Mouse (Mus musculus) cerebellum, adult 2 months (tissue): ENCODE measurements around the gene Wdr20. TPM values are rescaled to one million over a fixed set of nuclear protein-coding genes. Genes with fewer than 3 reads are reported as not detected.
"Not testable (repeated sequence)": the region's sequence is repeated elsewhere in the genome, so short reads cannot be mapped to it uniquely, and the experiment has no call there.

Experiments used
- DNase-seq, 2 experiments: peaks; one replicate each; pipeline ENCODE4 v3.0.0; 2021
- H3K27ac ChIP-seq: fragments of 200-500 bp; 2 replicates; pipeline ENCODE4 v1.5.1; 2012; ENCODE audit warnings: low read length, control low read depth, inconsistent platforms; ENCODE audit not compliant: insufficient read depth
- H3K27me3 ChIP-seq: fragments of 200-500 bp; 2 replicates; pipeline ENCODE4 v1.6.1; 2012; ENCODE audit warnings: inconsistent platforms, mild to moderate bottlenecking, low read length, moderate library complexity; ENCODE audit not compliant: control insufficient read depth, insufficient read depth
- H3K4me1 ChIP-seq: fragments of 200-500 bp; 2 replicates; pipeline ENCODE4 v1.6.1; 2011; ENCODE audit warnings: low read length; ENCODE audit not compliant: control insufficient read depth, insufficient read depth
- H3K4me3 ChIP-seq: fragments of 200-500 bp; replicated peaks from 2 replicates; pipeline ENCODE3; 2011; ENCODE audit warnings: mild to moderate bottlenecking, low read depth, low read length, control low read depth; ENCODE audit not compliant: insufficient read depth
- CTCF ChIP-seq: fragments of 200-500 bp; IDR thresholded peaks from 2 replicates; pipeline ENCODE4 v1.5.1; 2011; ENCODE audit warnings: low read depth, mild to moderate bottlenecking, control low read depth, low read length, moderate library complexity, borderline replicate concordance; ENCODE audit not compliant: insufficient read depth
- POLR2A ChIP-seq: fragments of 200-500 bp; IDR thresholded peaks from 2 replicates; pipeline ENCODE4 v1.6.1; 2011; ENCODE audit warnings: low read length, control low read depth, borderline replicate concordance; ENCODE audit not compliant: insufficient read depth
- WGBS: fragments of 180-500 bp; shearing (Covaris S2); methylation state at CpG from one replicate; pipeline ENCODE4 v1.1.7; 2018; 5-methylcytosine and 5-hydroxymethylcytosine counted together
- polyA plus RNA-seq: library from polyadenylated mRNA; depleted of rRNA; stranded (reverse); fragments of >200 nt; gene quantifications from 2 replicates; pipeline ENCODE4 v1.2.3, GENCODE M21; 2012

Gene Wdr20
- polyA plus RNA-seq, 1 experiment, result 34.9 TPM

GRCm38 (mm10) chr12:110703682-110704081, 34.1 kb upstream of the Wdr20 start:
- DNase-seq, result no peak
- WGBS, result 68% methylated on average over 7 of the region's 7 CpGs
- no peak for TF ChIP-seq POLR2A
- no peak for TF ChIP-seq CTCF

DNA sequence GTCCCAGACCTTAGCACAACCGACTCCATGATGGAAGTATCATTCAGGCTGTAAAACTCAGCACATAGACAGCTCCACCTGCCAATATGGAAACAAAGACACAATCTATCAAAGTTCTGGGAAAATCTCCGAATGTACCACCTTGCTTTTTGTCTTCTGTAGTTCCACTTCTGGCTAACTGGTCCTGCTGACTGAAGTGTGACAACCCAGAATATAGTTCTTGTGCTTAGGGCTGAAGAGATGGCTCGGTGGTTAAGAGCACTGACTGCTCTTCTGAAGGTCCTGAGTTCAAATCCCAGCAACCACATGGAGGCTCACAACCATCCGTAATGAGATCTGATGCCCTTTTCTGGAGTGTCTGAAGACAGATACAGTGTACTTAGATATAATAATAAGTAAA, 32.3 kb upstream of the Wdr20 start:
- not testable (repeated sequence) for H3K27me3 ChIP-seq, H3K27ac ChIP-seq, DNase-seq, H3K4me3 ChIP-seq, H3K4me1 ChIP-seq
- 85% methylated on average over 4 of the region's 4 CpGs for WGBS

More at GRCm38 (mm10) chr12:110703682-110704081, 34.1 kb upstream of the Wdr20 start:
- no peaks in the 10 kb centered on the region for H3K27me3 ChIP-seq
- no peaks in the 10 kb centered on the region for H3K4me1 ChIP-seq
- no peak overlapping the region for H3K27ac ChIP-seq
- no peak overlapping the region for H3K4me3 ChIP-seq

DNA sequence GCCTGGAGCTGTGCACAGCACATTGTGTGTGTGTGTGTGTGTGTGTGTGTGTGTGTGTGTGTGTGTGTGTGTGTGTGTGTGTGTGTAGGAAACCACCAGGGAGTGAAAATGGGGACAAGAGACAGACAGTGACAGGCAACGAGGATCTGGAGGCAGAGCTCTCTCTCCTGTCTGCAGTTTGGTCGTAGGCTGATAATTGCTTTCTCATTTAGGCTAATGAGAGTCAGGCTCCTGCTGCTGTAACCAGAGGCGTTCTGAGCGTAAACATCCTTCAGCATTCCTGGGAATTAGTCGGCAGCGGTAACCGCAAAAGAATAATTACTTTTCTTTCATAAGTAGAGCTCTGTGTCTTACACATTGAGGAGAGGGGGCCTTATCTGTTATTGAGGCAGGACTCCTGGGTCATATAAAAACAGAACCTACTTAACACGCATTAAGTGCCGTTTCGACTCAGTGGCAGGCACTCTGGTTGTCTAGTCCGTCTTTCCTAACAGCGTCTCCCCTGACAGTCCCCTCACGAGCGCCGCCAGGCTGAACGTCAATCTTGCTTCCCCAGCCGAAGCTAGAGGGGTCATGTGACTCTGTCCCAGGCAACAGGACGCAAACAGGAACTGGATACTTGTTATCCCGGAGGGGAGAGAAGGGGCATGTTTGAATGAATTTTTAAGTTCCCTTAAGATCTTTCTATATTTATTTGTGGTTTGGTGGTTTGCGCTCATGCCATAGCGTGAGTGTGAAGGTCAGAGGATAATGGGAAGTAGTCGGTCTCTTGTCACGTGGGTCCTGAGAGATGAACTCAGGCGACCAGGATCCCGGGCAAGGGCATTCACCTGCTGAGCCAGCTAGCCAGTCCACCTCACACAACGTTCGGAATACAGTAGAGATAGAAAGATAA, 31.2 kb upstream of the Wdr20 start:
- H3K4me1 ChIP-seq, result no peaks in the 10 kb centered on the region
- no peak overlapping the region for H3K27ac ChIP-seq
- peak overlapping the region; percentile 51 for H3K4me3 ChIP-seq
- TF ChIP-seq CTCF (no peak), POLR2A (no peak)
- no peaks in the 10 kb centered on the region for H3K27me3 ChIP-seq
- peak; percentile 47 to 52 for DNase-seq
- WGBS, result 5% methylated on average over 27 of the region's 27 CpGs

- no peak overlapping the region for H3K4me3 ChIP-seq
- H3K27me3 ChIP-seq, result no peaks in the 10 kb centered on the region
- DNase-seq, result no peak
- no peaks in the 10 kb centered on the region for H3K4me1 ChIP-seq
- TF ChIP-seq CTCF (no peak), POLR2A (no peak)
- 92% methylated on average over 7 of the region's 7 CpGs for WGBS
- no peak overlapping the region for H3K27ac ChIP-seq
Observed at GRCm38 (mm10) chr12:110707451-110707850, 30.3 kb upstream of the Wdr20 start.

DNA sequence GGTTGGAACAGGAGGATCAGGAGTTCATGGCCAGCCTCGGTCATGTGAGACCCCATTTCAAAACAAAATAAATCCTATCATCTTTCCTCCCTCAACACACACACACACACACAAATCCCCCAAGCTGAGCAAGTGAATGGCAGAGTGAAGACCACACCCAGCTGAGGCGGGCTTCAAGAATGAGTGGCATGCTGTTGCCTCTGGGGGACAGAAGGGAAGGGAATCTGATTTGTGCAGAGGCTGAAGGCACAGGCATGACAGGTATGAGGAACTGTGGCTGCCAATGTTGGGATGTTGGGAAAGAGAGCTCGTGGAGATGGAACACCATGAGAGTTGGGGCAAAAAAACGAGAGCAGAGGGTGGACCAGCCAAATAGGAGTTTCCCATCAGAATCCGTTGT, 26.5 kb upstream of the Wdr20 start:
- H3K27ac ChIP-seq, result no peak overlapping the region
- H3K27me3 ChIP-seq, result no peaks in the 10 kb centered on the region
- H3K4me3 ChIP-seq, result no peak overlapping the region
- 68% methylated on average over 5 of the region's 5 CpGs for WGBS
- TF ChIP-seq POLR2A, result no peak
- no peak for TF ChIP-seq CTCF
- DNase-seq, result no peak
- H3K4me1 ChIP-seq, result no peaks in the 10 kb centered on the region

DNA sequence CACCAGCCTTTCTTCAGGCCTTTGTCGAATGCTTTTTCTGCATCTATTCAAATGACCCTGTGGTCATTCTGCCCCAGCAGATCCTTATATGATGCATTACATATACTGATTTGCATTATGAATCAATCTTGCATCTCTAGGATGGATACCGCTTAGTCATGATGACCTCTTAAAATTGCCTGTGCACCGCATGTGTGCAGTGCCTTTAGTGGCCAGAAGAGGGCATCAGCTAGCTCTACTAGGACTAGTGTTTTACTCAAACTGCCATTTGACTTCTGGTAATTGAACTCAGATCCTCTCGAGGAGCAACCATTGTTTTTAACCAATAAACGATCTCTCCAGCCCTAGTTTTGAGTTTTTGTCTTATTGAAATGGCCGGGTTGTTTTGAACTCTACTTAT, 24.0 kb upstream of the Wdr20 start:
- TF ChIP-seq POLR2A (no peak), CTCF (0 out of 2 replicates have a peak, but pooled peaks have one; percentile 4)
- Histone ChIP-seq H3K4me3 (no peak overlapping the region), H3K27ac (no peak overlapping the region), H3K4me1 (no peaks in the 10 kb centered on the region; the same call in 1 of the 2 replicates), H3K27me3 (no peaks in the 10 kb centered on the region)
- DNase-seq, result no peak
- 94% methylated on average over 6 of the region's 6 CpGs for WGBS

DNA sequence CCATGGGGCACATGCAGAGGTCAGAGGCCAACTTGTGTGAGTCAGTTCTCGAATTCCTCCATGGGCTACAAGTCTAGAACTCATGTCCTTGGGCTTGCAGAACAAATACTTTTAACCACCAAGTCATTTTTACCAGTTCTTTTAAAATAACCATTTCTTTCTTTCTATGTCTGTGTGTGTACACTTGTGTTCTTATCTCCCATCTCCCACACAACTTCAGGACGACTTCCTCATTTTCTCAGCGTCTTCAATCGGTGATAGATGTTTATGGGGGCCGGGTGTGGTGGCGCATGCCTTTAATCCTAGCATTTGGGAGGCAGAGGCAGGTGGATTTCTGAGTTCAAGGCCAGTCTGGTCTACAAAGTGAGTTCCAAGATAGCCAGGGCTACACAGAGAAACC, 23.5 kb upstream of the Wdr20 start:
- no peak overlapping the region for H3K4me3 ChIP-seq
- no peak overlapping the region for H3K27ac ChIP-seq
- H3K4me1 ChIP-seq, result no peaks in the 10 kb centered on the region; the same call in 1 of the 2 replicates
- WGBS, result 89% methylated on average over 6 of the region's 6 CpGs
- TF ChIP-seq CTCF (no peak), POLR2A (no peak)
- no peaks in the 10 kb centered on the region for H3K27me3 ChIP-seq
- no peak for DNase-seq

DNA sequence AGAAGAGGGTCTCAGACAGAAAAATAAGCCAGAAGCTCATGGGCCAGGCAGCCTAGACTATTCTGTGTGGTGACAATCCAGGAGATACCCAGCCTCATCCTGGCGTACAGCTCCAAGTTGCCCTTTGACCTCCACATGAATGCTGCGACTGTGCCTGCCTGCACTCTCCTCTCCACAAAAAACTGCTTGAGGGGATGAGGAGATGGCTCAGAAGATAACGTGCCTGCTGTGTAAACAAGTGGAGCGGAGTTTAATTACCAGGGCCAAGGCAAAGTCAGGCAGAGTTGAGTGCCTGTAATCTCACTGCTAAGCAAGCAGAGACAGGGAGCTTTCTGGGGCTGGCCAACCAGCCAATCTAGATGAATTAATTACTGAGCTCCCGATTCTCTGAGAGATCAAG, 21.7 kb upstream of the Wdr20 start:
- 34% methylated on average over 5 of the region's 5 CpGs for WGBS
- Histone ChIP-seq H3K27me3 (no peaks in the 10 kb centered on the region), H3K4me1 (no peaks in the 10 kb centered on the region; the same call in 1 of the 2 replicates), H3K27ac (no peak overlapping the region), H3K4me3 (no peak overlapping the region)
- no peak for TF ChIP-seq CTCF
- no peak for TF ChIP-seq POLR2A
- DNase-seq, result no peak

- DNase-seq, result no peak
- Histone ChIP-seq H3K4me3 (no peak overlapping the region), H3K4me1 (no peaks in the 10 kb centered on the region), H3K27ac (no peak overlapping the region), H3K27me3 (no peaks in the 10 kb centered on the region)
- 93% methylated on average over 5 of the region's 5 CpGs for WGBS
- TF ChIP-seq CTCF (no peak), POLR2A (no peak)
Observed at GRCm38 (mm10) chr12:110725051-110725450, 12.7 kb upstream of the Wdr20 start.
